Mouse (Mus musculus): ENCODE data around the gene Arhgdig. TPM values are rescaled to one million over a fixed set of nuclear protein-coding genes. Genes with fewer than 3 reads are reported as not detected.
"Not testable (repeated sequence)": the region's sequence is repeated elsewhere in the genome, so short reads cannot be mapped to it uniquely, and the experiment has no call there.

Gene Arhgdig
- polyA plus RNA-seq, 1 experiment from 2014 or later = 12.9 TPM

DNA sequence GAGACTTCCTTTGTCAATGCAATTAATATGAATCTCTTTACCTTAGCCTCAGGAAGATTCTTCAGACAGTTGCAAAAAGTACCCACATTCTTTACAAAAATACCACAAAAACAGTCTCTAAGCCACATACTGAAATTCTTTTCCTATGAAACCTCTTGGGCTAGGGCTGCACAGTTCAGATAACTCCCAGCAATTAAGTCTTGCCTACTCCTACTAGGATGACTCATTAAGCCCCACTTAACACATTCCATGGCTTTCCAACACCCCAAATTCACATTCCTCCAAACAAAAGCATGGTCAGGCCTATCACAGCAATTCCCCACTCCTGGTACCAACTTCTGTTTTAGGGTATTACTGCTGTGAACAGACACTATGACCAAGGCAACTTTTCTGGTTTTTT is 29.0 kb downstream of the Arhgdig start:
- Histone ChIP-seq H3K4me1 (ENCODE audit: control insufficient read depth, insufficient read depth, low read length) (no peaks in the 10 kb centered on the region), H3K4me3 (ENCODE audit: low read depth, low read length) (no peak overlapping the region), H3K4me2 (replicated peaks; ENCODE audit: low read depth, low read length) (no peak overlapping the region), H3K9me3 (ENCODE audit: control insufficient read depth, low read depth, low read length) (no peaks in the 10 kb centered on the region), H3K27ac (ENCODE audit: low read length) (no peak overlapping the region), H3K36me3 (ENCODE audit: control insufficient read depth, insufficient read depth, low read length) (peaks cover 16% of the 10 kb centered on the region), H3K9ac (replicated peaks; ENCODE audit: low read depth, low read length) (no peak overlapping the region), H3K27me3 (ENCODE audit: control insufficient read depth, insufficient read depth, low read length) (no peaks in the 10 kb centered on the region)
- no peak for ATAC-seq (ENCODE audit: insufficient number of reproducible peaks, insufficient read depth, low FRiP score, low read depth)

DNA sequence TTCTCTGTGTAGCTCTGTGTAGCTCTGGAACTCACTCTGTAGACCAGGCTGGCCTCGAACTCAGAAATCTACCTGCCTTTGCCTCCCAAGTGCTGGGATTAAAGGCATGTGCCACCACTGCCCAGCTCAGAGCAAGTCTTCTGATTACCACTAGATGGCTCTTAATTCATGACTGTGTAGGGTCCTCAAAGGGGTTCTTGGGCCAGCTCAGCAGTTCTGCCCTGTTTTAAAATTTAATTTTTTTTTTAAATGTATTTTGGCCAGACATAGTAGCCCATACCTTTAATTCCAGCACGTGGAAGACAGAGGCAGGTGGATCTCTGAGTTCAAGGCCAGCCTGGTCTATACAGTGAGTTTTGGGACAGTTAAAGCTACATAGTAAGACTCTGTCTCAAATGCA is 32.3 kb downstream of the Arhgdig start:
- H3K36me3 ChIP-seq (ENCODE audit: control insufficient read depth, insufficient read depth, low read length); H3K4me2 ChIP-seq (replicated peaks; ENCODE audit: low read depth, low read length); H3K4me3 ChIP-seq (ENCODE audit: low read depth, low read length); H3K27me3 ChIP-seq (ENCODE audit: control insufficient read depth, insufficient read depth, low read length); H3K4me1 ChIP-seq (ENCODE audit: control insufficient read depth, insufficient read depth, low read length); H3K9me3 ChIP-seq (ENCODE audit: control insufficient read depth, low read depth, low read length); H3K27ac ChIP-seq (ENCODE audit: low read length); H3K9ac ChIP-seq (replicated peaks; ENCODE audit: low read depth, low read length); ATAC-seq (ENCODE audit: insufficient number of reproducible peaks, insufficient read depth, low FRiP score, low read depth): not testable (repeated sequence)
- 81% methylated on average over 2 of the region's 2 CpGs for WGBS

DNA sequence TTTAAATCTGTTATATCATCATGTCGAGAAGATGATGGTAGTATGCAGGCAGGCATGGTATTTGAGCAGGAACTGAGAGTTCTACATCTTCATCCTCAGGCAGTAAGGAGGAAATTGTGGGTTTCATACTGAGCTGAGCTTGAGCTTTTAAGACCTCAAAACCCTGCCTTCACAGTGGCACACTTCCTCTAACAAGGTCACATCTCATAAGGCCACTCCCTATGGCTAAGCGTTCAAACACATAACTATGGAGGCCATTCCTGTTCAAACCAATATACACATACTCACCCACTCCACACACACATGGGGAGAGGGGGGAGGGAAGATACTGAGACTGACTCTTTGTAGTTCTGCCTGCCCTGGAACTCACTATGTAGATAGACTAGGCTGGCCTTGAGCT is 39.5 kb downstream of the Arhgdig start:
- Histone ChIP-seq H3K4me3 (ENCODE audit: low read depth, low read length) (no peak overlapping the region), H3K27me3 (ENCODE audit: control insufficient read depth, insufficient read depth, low read length) (no peaks in the 10 kb centered on the region), H3K9ac (replicated peaks; ENCODE audit: low read depth, low read length) (no peak overlapping the region), H3K27ac (ENCODE audit: low read length) (no peak overlapping the region), H3K4me2 (replicated peaks; ENCODE audit: low read depth, low read length) (no peak overlapping the region), H3K4me1 (ENCODE audit: control insufficient read depth, insufficient read depth, low read length) (no peaks in the 10 kb centered on the region), H3K36me3 (ENCODE audit: control insufficient read depth, insufficient read depth, low read length) (peaks cover 13% of the 10 kb centered on the region), H3K9me3 (ENCODE audit: control insufficient read depth, low read depth, low read length) (no peaks in the 10 kb centered on the region)
- 78% methylated on average over 2 of the region's 2 CpGs for WGBS
- ATAC-seq (ENCODE audit: insufficient number of reproducible peaks, insufficient read depth, low FRiP score, low read depth) = no peak

DNA sequence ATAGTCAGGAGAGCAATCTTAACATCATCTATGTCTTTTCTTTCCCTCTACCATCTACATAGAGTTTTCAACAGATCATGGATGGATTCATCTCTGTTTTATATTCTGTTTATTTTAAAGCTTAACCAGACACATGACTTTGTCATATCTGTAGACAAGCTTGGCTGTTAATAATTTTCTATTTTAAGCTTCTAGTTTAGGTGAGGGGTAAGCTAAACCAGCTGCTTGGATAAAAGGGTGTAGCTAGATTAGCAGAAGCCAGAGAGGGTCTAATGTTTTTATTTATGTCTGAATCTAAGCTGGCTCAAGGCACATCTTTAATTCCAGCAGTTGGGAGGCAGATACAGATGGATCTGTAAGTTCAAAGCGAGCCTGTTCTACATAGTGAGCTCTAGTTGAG is 44.9 kb downstream of the Arhgdig start:
- Histone ChIP-seq H3K27me3 (ENCODE audit: control insufficient read depth, insufficient read depth, low read length) (no peaks in the 10 kb centered on the region), H3K4me1 (ENCODE audit: control insufficient read depth, insufficient read depth, low read length) (no peaks in the 10 kb centered on the region), H3K9ac (replicated peaks; ENCODE audit: low read depth, low read length) (no peak overlapping the region), H3K36me3 (ENCODE audit: control insufficient read depth, insufficient read depth, low read length) (peaks cover 6% of the 10 kb centered on the region), H3K4me2 (replicated peaks; ENCODE audit: low read depth, low read length) (no peak overlapping the region), H3K4me3 (ENCODE audit: low read depth, low read length) (no peak overlapping the region), H3K9me3 (ENCODE audit: control insufficient read depth, low read depth, low read length) (no peaks in the 10 kb centered on the region), H3K27ac (ENCODE audit: low read length) (no peak overlapping the region)
- 89% methylated on average over 1 of the region's 1 CpGs for WGBS
- ATAC-seq (ENCODE audit: insufficient number of reproducible peaks, insufficient read depth, low FRiP score, low read depth) = no peak

DNA sequence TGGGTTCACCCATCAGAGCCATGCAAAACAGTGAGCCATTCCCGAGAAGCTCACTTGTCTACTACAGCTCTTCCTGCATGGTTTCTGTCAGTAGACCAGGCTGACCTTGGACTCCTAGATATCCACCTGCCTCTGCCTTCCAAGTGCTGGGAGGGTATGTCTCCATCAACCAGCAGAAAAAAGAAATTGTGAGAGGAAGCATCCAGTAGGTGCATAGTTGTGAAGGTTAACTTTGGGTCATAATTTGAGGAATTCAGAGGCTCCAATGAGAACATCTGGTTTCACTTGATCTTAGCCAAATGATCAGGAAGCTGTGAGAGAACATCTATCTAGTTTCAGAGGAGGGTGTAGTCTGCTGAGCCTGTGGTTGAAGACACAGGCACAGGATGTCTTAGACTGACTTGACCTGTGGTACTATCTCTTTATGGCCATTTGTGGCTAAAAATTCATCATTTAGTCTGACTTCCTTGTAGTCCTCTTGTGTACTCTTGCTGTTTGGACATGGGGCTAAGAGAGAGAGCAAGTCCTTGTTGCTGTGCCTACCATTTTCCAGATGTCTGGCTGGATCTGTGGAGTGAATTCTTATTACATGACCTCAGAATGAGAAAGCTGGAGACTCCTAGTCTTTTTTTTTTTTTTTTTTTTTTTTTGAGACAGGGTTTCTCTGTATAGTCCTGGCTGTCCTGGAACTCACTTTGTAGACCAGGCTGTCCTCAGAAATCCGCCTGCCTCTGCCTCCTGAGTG is 55.5 kb downstream of the Arhgdig start:
- peaks cover 9% of the 10 kb centered on the region for H3K36me3 ChIP-seq (ENCODE audit: control insufficient read depth, insufficient read depth, low read length)
- no peak overlapping the region for H3K9ac ChIP-seq (replicated peaks; ENCODE audit: low read depth, low read length)
- WGBS = 95% methylated on average over 2 of the region's 2 CpGs
- H3K4me2 ChIP-seq (replicated peaks; ENCODE audit: low read depth, low read length) = no peak overlapping the region
- ATAC-seq (ENCODE audit: insufficient number of reproducible peaks, insufficient read depth, low FRiP score, low read depth) = no peak
- no peak overlapping the region for H3K4me3 ChIP-seq (ENCODE audit: low read depth, low read length)
- H3K27ac ChIP-seq (ENCODE audit: low read length) = no peak overlapping the region
- H3K9me3 ChIP-seq (ENCODE audit: control insufficient read depth, low read depth, low read length) = no peaks in the 10 kb centered on the region
- H3K27me3 ChIP-seq (ENCODE audit: control insufficient read depth, insufficient read depth, low read length) = no peaks in the 10 kb centered on the region
- H3K4me1 ChIP-seq (ENCODE audit: control insufficient read depth, insufficient read depth, low read length) = no peaks in the 10 kb centered on the region

Other genes starting within 250 kb of the Arhgdig start
- gene Capn15, start 222.0 kb downstream of the Arhgdig start, polyA plus RNA-seq (2014; fragmentation: Nextera tagmentation; extraction: Ambion mirVana) = 23.9 and 27.1 TPM in 2 replicates
- gene Rab11fip3, start 138.2 kb downstream of the Arhgdig start, polyA plus RNA-seq (2014; fragmentation: Nextera tagmentation; extraction: Ambion mirVana) = 11.4 and 12.8 TPM in 2 replicates
- 34.9 and 40.4 TPM in 2 replicates for gene Decr2, start 117.4 kb downstream of the Arhgdig start, polyA plus RNA-seq (2014; fragmentation: Nextera tagmentation; extraction: Ambion mirVana)
- gene Nme4, start 112.2 kb downstream of the Arhgdig start, polyA plus RNA-seq (2014; fragmentation: Nextera tagmentation; extraction: Ambion mirVana) = 90.7 and 96.5 TPM in 2 replicates
- gene Tmem8, start 94.5 kb downstream of the Arhgdig start, polyA plus RNA-seq (2014; fragmentation: Nextera tagmentation; extraction: Ambion mirVana) = 2.9 and 3.9 TPM in 2 replicates
- gene Mrpl28, start 84.3 kb downstream of the Arhgdig start, polyA plus RNA-seq (2014; fragmentation: Nextera tagmentation; extraction: Ambion mirVana) = 214 and 221 TPM in 2 replicates
- 10.5 and 12.9 TPM in 2 replicates for gene Axin1, start 69.1 kb downstream of the Arhgdig start, polyA plus RNA-seq (2014; fragmentation: Nextera tagmentation; extraction: Ambion mirVana)
- 2.3 and 6.5 TPM in 2 replicates for gene Pdia2, start 8.7 kb downstream of the Arhgdig start, polyA plus RNA-seq (2014; fragmentation: Nextera tagmentation; extraction: Ambion mirVana)
- 18.3 and 19.3 TPM in 2 replicates for gene Rgs11, start 4.8 kb downstream of the Arhgdig start, polyA plus RNA-seq (2014; fragmentation: Nextera tagmentation; extraction: Ambion mirVana)
- 49.2 and 51.1 TPM in 2 replicates for gene Fam234a, start 36.5 kb upstream of the Arhgdig start, polyA plus RNA-seq (2014; fragmentation: Nextera tagmentation; extraction: Ambion mirVana)
- 106 and 108 TPM in 2 replicates for gene Luc7l, start 45.1 kb upstream of the Arhgdig start, polyA plus RNA-seq (2014; fragmentation: Nextera tagmentation; extraction: Ambion mirVana)
- gene Neurl1b, start 207.0 kb upstream of the Arhgdig start, polyA plus RNA-seq (2014; fragmentation: Nextera tagmentation; extraction: Ambion mirVana) = 5.0 and 6.0 TPM in 2 replicates